Mouse (Mus musculus) neural tube, embryonic 14.5 days (tissue): ENCODE measurements around the gene Tcaf2. TPM values are rescaled to one million over a fixed set of nuclear protein-coding genes. Genes with fewer than 3 reads are reported as not detected.

Experiments used
- ATAC-seq: fragments of 200-750 bp; cut with Nextera tagmentation; 2 replicates; pipeline ENCODE4 v1.8.0; 2017; ENCODE audit warnings: low read depth, mild to moderate bottlenecking, moderate TSS enrichment, moderate library complexity
- H3K27ac ChIP-seq: fragments of 300-500 bp; sonication (generic); 2 replicates; pipeline ENCODE4 v1.5.1; 2014; ENCODE audit warnings: low read depth, mild to moderate bottlenecking, control low read depth, low read length, moderate library complexity, mixed read lengths
- H3K27me3 ChIP-seq: fragments of 300-500 bp; sonication (generic); 2 replicates; pipeline ENCODE4 v1.6.1; 2014; ENCODE audit warnings: low read length; ENCODE audit not compliant: control insufficient read depth, insufficient read depth
- H3K36me3 ChIP-seq: fragments of 300-500 bp; sonication (generic); 2 replicates; pipeline ENCODE4 v1.6.1; 2014; ENCODE audit warnings: low read length, mixed read lengths; ENCODE audit not compliant: control insufficient read depth, insufficient read depth
- H3K4me1 ChIP-seq: fragments of 300-500 bp; sonication (generic); 2 replicates; pipeline ENCODE4 v1.6.1; 2014; ENCODE audit warnings: low read length; ENCODE audit not compliant: control insufficient read depth, insufficient read depth
- H3K4me2 ChIP-seq: fragments of 300-500 bp; sonication (generic); 2 replicates; pipeline ENCODE4 v1.6.1; 2014; ENCODE audit warnings: mild to moderate bottlenecking, low read depth, low read length, control low read depth
- H3K4me3 ChIP-seq: fragments of 300-500 bp; sonication (generic); 2 replicates; pipeline ENCODE4 v1.5.1; 2014; ENCODE audit warnings: low read depth, low read length, control low read depth, mixed read lengths
- H3K9ac ChIP-seq: fragments of 300-500 bp; sonication (generic); replicated peaks from 2 replicates; pipeline ENCODE4 v1.6.1; 2014; ENCODE audit warnings: low read depth, mild to moderate bottlenecking, control low read depth, low read length, mixed read lengths
- H3K9me3 ChIP-seq: fragments of 300-500 bp; sonication (generic); 2 replicates; pipeline ENCODE4 v1.6.1; 2016; ENCODE audit warnings: low read length; ENCODE audit not compliant: control insufficient read depth
- WGBS: fragments of 180-500 bp; shearing (Covaris S2); extraction: QIAGEN DNeasy Blood & Tissue Kit; methylation state at CpG from one replicate; pipeline ENCODE4 v1.1.7; 2014; 5-methylcytosine and 5-hydroxymethylcytosine counted together
- polyA plus RNA-seq: library from polyadenylated mRNA; unstranded; fragments of >200 nt; fragmentation: Nextera tagmentation; extraction: Ambion mirVana; gene quantifications from 2 replicates; pipeline ENCODE4 v1.2.1, GENCODE M21; 2014

Gene Tcaf2
- 0.78 and 0.91 TPM in 2 replicates for polyA plus RNA-seq

DNA sequence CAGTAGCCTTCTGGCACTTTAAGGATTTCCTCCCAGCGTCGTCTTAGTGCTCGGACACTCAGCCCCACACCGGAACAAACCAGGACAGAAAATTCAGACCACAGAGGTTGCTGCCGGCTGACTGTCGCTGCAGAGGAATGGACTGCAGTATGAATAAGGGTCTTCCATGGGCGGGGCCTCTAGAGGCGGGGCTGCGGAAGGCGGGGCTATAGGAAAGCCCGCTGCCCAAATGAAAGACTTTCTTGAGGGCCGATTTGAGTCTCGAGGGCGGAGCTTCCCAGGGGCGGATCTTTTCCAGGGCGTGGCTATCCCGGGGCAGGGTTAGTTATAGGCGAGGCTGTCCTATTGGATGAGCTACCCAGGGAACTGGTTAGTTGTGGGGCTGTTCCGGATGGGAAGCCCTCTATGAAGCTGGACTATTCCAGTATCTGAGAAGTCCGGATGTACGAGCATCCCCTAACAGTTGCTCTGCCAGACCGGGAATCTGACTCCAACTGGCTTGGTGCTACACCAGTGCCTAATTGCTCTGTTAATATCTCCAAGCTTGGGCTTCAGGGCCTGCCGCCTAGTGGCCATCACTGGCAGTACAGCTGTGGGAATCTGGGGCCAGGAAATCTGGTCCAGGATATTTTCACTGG is at the start of gene Tcaf2:
Gene Tcaf2, minus strand, starts transcription at position 343 of the 638 bp plus-strand sequence.
- ATAC-seq, result peak; percentile 99
- no peaks in the 10 kb centered on the region; the same call in 1 of the 2 replicates for H3K4me1 ChIP-seq
- 0% methylated on average over 23 of the region's 23 CpGs for WGBS
- H3K9me3 ChIP-seq, result no peaks in the 10 kb centered on the region
- H3K27me3 ChIP-seq, result no peaks in the 10 kb centered on the region
- H3K4me3 ChIP-seq, result peak within 1 kb of the TSS; percentile 36
- no peaks in the 10 kb centered on the region for H3K36me3 ChIP-seq
- H3K9ac ChIP-seq, result no peak within 1 kb of the TSS; the same call in 1 of the 2 replicates
- H3K4me2 ChIP-seq, result peak within 1 kb of the TSS; percentile 56
- H3K27ac ChIP-seq, result no peak within 1 kb of the TSS

DNA sequence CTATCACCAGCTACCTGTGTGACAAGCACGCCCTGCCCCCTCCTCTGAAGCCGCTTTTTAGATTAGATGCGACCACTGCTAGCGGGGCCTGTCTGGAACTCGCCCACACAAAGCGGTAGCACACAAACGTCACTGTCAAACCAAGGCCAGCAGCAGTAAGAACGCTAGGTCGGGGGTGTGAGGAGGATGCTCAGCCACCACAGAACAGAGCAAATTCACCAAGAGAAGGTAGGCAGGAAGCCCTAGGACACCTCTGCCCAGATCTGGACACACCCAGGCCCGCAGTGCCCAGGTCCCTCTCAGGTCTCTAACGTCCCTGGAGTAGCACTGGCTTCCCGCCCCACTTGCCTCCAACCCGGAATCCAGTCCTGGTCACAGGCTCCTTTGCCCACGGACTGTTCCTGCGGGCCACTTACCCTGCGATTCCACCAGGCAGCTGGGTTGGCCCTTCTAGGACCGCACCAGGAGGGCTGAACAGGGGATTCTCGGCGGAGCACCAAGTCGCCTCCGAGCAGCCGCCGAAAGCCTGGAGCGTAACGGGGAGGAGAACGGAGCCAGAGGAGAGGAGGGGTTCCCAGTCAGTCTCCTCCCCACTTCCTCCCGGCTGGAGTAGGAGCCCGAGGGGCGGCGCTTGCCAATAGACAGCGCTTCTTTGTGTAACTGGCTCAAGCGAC is 47.6 kb upstream of the Tcaf2 start:
- Histone ChIP-seq H3K4me1 (peaks cover 14% of the 10 kb centered on the region; the same call in 1 of the 2 replicates), H3K27ac (peak overlapping the region; percentile 98), H3K27me3 (no peaks in the 10 kb centered on the region), H3K9me3 (no peaks in the 10 kb centered on the region), H3K36me3 (0 out of 2 replicates have a peak, but pooled peaks cover 4% of the 10 kb centered on the region), H3K4me2 (peak overlapping the region; percentile 83), H3K4me3 (peak overlapping the region; percentile 78), H3K9ac (peak overlapping the region; percentile 96)
- peak; percentile 94 for ATAC-seq
- under 1% methylated on average over 32 of the region's 32 CpGs for WGBS

GRCm38 (mm10) chr6:42692154-42692516 is 47.1 kb upstream of the Tcaf2 start:
- H3K9me3 ChIP-seq, result no peaks in the 10 kb centered on the region
- ATAC-seq, result peak; percentile 89
- H3K36me3 ChIP-seq, result 0 out of 2 replicates have a peak, but pooled peaks cover 4% of the 10 kb centered on the region
- H3K4me2 ChIP-seq, result peak overlapping the region; percentile 83
- no peaks in the 10 kb centered on the region for H3K27me3 ChIP-seq
- H3K4me3 ChIP-seq, result peak overlapping the region; percentile 78
- peak overlapping the region; percentile 98 for H3K27ac ChIP-seq
- H3K9ac ChIP-seq, result peak overlapping the region; percentile 96
- WGBS, result 0% methylated on average over 10 of the region's 10 CpGs
- peaks cover 14% of the 10 kb centered on the region; the same call in 1 of the 2 replicates for H3K4me1 ChIP-seq

DNA sequence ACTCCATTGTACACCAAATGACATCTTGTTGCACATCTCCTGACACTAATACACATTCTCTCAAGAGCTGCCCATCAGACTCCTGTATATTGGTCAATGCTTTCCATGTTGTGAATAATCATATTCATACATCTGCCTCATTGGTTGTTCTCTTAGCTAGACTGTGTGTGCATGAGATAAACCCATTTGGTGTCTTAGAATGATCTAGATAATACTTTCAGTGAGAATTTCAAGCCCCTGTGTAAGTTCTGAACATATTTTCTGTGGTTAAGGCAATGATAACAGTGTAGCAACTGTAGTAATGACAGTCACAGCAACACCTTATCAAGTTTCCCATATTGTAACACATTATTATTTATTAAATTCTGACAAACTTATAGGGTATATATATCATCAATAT is 44.7 kb upstream of the Tcaf2 start:
- ATAC-seq, result no peak
- Histone ChIP-seq H3K9me3 (no peaks in the 10 kb centered on the region), H3K36me3 (peaks cover 19% of the 10 kb centered on the region), H3K4me3 (no peak overlapping the region), H3K4me2 (no peak overlapping the region), H3K9ac (no peak overlapping the region), H3K4me1 (peaks cover 14% of the 10 kb centered on the region; the same call in 1 of the 2 replicates), H3K27ac (no peak overlapping the region), H3K27me3 (no peaks in the 10 kb centered on the region)

DNA sequence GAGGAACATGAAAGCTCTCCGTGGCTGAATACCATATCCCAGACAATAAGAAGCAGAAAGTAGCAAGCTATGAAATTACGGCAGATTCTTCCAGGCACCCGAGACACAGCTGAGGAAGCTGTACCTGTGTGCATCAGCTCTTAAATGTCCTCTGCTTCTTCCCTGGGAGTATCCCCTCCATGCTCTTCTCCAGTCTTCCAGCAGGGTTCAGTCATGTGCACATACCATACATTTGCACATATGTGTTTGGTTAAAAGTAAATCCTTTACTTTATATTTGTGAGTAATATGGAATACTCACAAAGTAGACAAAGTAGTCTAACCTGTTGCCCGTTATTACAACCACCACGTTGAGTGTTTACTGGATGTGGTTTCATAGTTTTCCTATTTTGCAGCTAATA is 42.9 kb upstream of the Tcaf2 start:
- Histone ChIP-seq H3K9me3 (no peaks in the 10 kb centered on the region), H3K9ac (no peak overlapping the region), H3K4me1 (peaks cover 10% of the 10 kb centered on the region; the same call in 1 of the 2 replicates), H3K4me2 (no peak overlapping the region), H3K27me3 (no peaks in the 10 kb centered on the region), H3K27ac (no peak overlapping the region), H3K36me3 (peaks cover 23% of the 10 kb centered on the region), H3K4me3 (no peak overlapping the region)
- no peak for ATAC-seq
- 86% methylated on average over 5 of the region's 5 CpGs for WGBS

GRCm38 (mm10) chr6:42680077-42680476 is 35.0 kb upstream of the Tcaf2 start:
- Histone ChIP-seq H3K27me3 (no peaks in the 10 kb centered on the region), H3K27ac (no peak overlapping the region), H3K9ac (no peak overlapping the region), H3K4me2 (no peak overlapping the region), H3K9me3 (no peaks in the 10 kb centered on the region), H3K36me3 (peaks cover 45% of the 10 kb centered on the region), H3K4me3 (no peak overlapping the region), H3K4me1 (no peaks in the 10 kb centered on the region)
- ATAC-seq, result no peak
- WGBS, result 88% methylated on average over 7 of the region's 7 CpGs

- WGBS, result 95% methylated on average over 3 of the region's 3 CpGs
- no peaks in the 10 kb centered on the region for H3K4me1 ChIP-seq
- no peaks in the 10 kb centered on the region for H3K27me3 ChIP-seq
- H3K4me2 ChIP-seq, result no peak overlapping the region
- peaks cover 69% of the 10 kb centered on the region for H3K36me3 ChIP-seq
- H3K9ac ChIP-seq, result no peak overlapping the region
- H3K27ac ChIP-seq, result no peak overlapping the region
- ATAC-seq, result no peak
- no peak overlapping the region for H3K4me3 ChIP-seq
- no peaks in the 10 kb centered on the region for H3K9me3 ChIP-seq
Observed at GRCm38 (mm10) chr6:42676011-42676410, 31.0 kb upstream of the Tcaf2 start.

- Histone ChIP-seq H3K4me3 (no peak overlapping the region), H3K4me1 (no peaks in the 10 kb centered on the region), H3K9me3 (no peaks in the 10 kb centered on the region), H3K27ac (no peak overlapping the region), H3K4me2 (no peak overlapping the region), H3K36me3 (peaks cover 56% of the 10 kb centered on the region), H3K27me3 (no peaks in the 10 kb centered on the region), H3K9ac (no peak overlapping the region)
- 87% methylated on average over 1 of the region's 1 CpGs for WGBS
- no peak for ATAC-seq
Observed at GRCm38 (mm10) chr6:42671767-42672166, 26.7 kb upstream of the Tcaf2 start.

DNA sequence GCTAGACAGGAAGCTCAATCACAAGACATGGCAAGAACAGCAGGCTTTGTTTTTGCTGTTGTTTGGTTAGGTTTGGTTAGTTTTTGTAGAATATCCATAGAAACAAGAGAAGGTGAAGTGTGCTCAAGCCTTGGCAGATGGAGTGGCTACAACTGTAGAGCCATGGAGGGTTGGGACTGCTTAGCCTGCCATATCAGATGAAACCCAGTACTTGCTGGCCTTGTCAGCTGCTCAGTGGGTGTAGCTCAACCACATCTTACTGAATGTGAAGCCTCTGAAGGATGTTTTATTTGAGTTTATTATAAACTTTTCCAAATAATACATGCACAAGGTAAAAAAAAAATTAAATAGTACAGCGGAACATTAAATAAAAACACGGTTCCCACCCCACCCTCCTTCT is 22.7 kb upstream of the Tcaf2 start:
- Histone ChIP-seq H3K4me3 (no peak overlapping the region), H3K27me3 (no peaks in the 10 kb centered on the region), H3K9me3 (no peaks in the 10 kb centered on the region), H3K27ac (no peak overlapping the region), H3K4me2 (no peak overlapping the region), H3K36me3 (peaks cover 18% of the 10 kb centered on the region; the same call in 1 of the 2 replicates), H3K4me1 (no peaks in the 10 kb centered on the region), H3K9ac (no peak overlapping the region)
- no peak for ATAC-seq
- 98% methylated on average over 2 of the region's 2 CpGs for WGBS
